15 mouse cellular contexts compared by ENCODE assay signal in the genomic region with DNA sequence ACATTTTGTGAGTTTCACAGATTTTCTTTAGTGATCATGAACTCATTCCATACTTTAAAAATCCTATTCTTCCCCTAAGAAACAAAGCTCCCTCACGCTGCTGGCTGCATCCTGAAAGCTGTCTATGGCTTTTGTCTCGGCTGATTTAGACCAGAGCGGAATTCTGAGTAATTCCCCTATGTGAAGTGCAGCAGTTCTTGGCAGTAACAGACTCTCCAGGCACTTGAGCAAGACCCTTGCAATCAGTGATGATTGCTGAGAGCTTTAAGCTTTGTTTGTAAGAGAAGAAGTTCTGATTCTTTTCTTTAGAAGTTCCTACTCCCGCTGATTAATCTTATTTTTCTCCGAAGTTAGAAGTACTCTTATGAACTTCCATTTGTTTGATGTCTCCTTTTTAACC. TPM values are rescaled to one million over a fixed set of nuclear protein-coding genes. Genes with fewer than 3 reads are reported as not detected.
DNase-seq lines count a peak whose midpoint lies in the region; ATAC-seq lines count a peak whose summit lies in the region.
"Had no signal": no experiment of that assay in that cellular context is flagged by ENCODE, and none has a peak within 500 bp of the region (broad histone marks: within the 10 kb centered on the region; RNA-seq: fewer than 3 reads in every experiment).

No protein-coding gene starts in this region.

- ATAC-seq in forebrain, embryonic 12.5 days (ENCODE audit: low FRiP score) = no peak
- ATAC-seq in forebrain, embryonic 13.5 days = no peak
- ATAC-seq in kidney, embryonic 14.5 days (ENCODE audit: low FRiP score, low TSS enrichment) = no peak
- ATAC-seq in activated CD4-positive, CD25-positive, alpha-beta regulatory T cell, adult 4 months = no peak
- ATAC-seq in erythroid progenitor cell, adult 5-6 weeks (replicated peaks; ENCODE audit: low FRiP score, poor library complexity, severe bottlenecking) = no peak

- H3K4me3 ChIP-seq in forebrain, embryonic 12.5 days (replicated peaks) = no peak overlapping the region
- no peak overlapping the region for H3K4me3 ChIP-seq in forebrain, embryonic 13.5 days
- H3K4me3 ChIP-seq in kidney, embryonic 14.5 days (ENCODE audit: low read length) = no peak overlapping the region
- H3K4me3 ChIP-seq: hindbrain, embryonic 12.5 days had no signal

- no peak overlapping the region for H3K4me2 ChIP-seq in forebrain, embryonic 12.5 days
- no peak overlapping the region for H3K4me2 ChIP-seq in forebrain, embryonic 13.5 days
- no peak overlapping the region for H3K4me2 ChIP-seq in kidney, embryonic 14.5 days (replicated peaks; ENCODE audit: low read depth, low read length)
- H3K4me2 ChIP-seq: hindbrain, embryonic 12.5 days; liver, embryonic 11.5 days had no signal

- H3K27me3 ChIP-seq in forebrain, embryonic 12.5 days = no peaks in the 10 kb centered on the region
- no peaks in the 10 kb centered on the region for H3K27me3 ChIP-seq in forebrain, embryonic 13.5 days
- no peaks in the 10 kb centered on the region for H3K27me3 ChIP-seq in kidney, embryonic 14.5 days (ENCODE audit: control insufficient read depth, insufficient read depth, low read length)
- H3K27me3 ChIP-seq: hindbrain, embryonic 12.5 days had no signal

- 30% methylated on average over 5 of the region's 5 CpGs for whole genome bisulfite sequencing in forebrain, embryonic 12.5 days
- WGBS in forebrain, embryonic 13.5 days = 21% methylated on average over 5 of the region's 5 CpGs
- 60% methylated on average over 5 of the region's 5 CpGs for WGBS in kidney, embryonic 14.5 days

- H3K9ac ChIP-seq in forebrain, embryonic 12.5 days = no peak overlapping the region
- H3K9ac ChIP-seq in forebrain, embryonic 13.5 days = no peak overlapping the region
- H3K9ac ChIP-seq in kidney, embryonic 14.5 days (ENCODE audit: low read depth, low read length) = no peak overlapping the region
- H3K9ac ChIP-seq: hindbrain, embryonic 12.5 days had no signal

- H3K27ac ChIP-seq in forebrain, embryonic 12.5 days = peak overlapping the region; percentile 47; the same call in 1 of the 2 replicates
- H3K27ac ChIP-seq in forebrain, embryonic 13.5 days = no peak overlapping the region
- peak overlapping the region; percentile 43; the same call in 1 of the 2 replicates for H3K27ac ChIP-seq in kidney, embryonic 14.5 days (ENCODE audit: low read depth, low read length)
- H3K27ac ChIP-seq: hindbrain, embryonic 12.5 days had no signal

- no peak for DNase-seq in kidney, adult 11 months
- peak; percentile 33 for DNase-seq in MN1 (ENCODE audit: low spot score)
- peak; percentile 32 for DNase-seq in heart, postnatal 4 days
- DNase-seq: cerebellum, adult 9-10 months; kidney, postnatal 36 days; thymus, postnatal 36 days had no signal

- H3K4me1 ChIP-seq in forebrain, embryonic 12.5 days = peaks cover 18% of the 10 kb centered on the region
- H3K4me1 ChIP-seq in forebrain, embryonic 13.5 days = peaks cover 21% of the 10 kb centered on the region
- H3K4me1 ChIP-seq in kidney, embryonic 14.5 days (ENCODE audit: control insufficient read depth, insufficient read depth, low read length) = peaks cover 13% of the 10 kb centered on the region

- H3K9me3 ChIP-seq in forebrain, embryonic 12.5 days = no peaks in the 10 kb centered on the region
- no peaks in the 10 kb centered on the region for H3K9me3 ChIP-seq in forebrain, embryonic 13.5 days (replicated peaks)
- H3K9me3 ChIP-seq in kidney, embryonic 14.5 days (ENCODE audit: control insufficient read depth, low read length) = no peaks in the 10 kb centered on the region
- H3K9me3 ChIP-seq: hindbrain, embryonic 12.5 days had no signal

- H3K36me3 ChIP-seq in forebrain, embryonic 12.5 days (replicated peaks) = no peaks in the 10 kb centered on the region
- no peaks in the 10 kb centered on the region for H3K36me3 ChIP-seq in forebrain, embryonic 13.5 days (ENCODE audit: poor library complexity, severe bottlenecking)
- H3K36me3 ChIP-seq in kidney, embryonic 14.5 days (ENCODE audit: control insufficient read depth, insufficient read depth, low read length) = no peaks in the 10 kb centered on the region
- H3K36me3 ChIP-seq: hindbrain, embryonic 12.5 days had no signal

RNA-seq across cellular contexts. Expression of gene Cep41, which starts 3.9 kb away (rescaled TPM):
- 23.3 and 25.1 TPM in 2 replicates for polyA plus RNA-seq in forebrain, embryonic 12.5 days (2016; fragmentation: Nextera tagmentation; extraction: Ambion mirVana)
- polyA plus RNA-seq in forebrain, embryonic 13.5 days (2015; fragmentation: Nextera tagmentation; extraction: Ambion mirVana) = 19.5 and 19.6 TPM in 2 replicates
- polyA plus RNA-seq in kidney, embryonic 14.5 days (2014; fragmentation: Nextera tagmentation; extraction: Ambion mirVana) = 31.2 and 31.8 TPM in 2 replicates
- total RNA-seq in heart, postnatal 4 days (2021) = 1 to 10 TPM; 4.2 to 8.0 TPM
- 1 to 10 TPM; 7.4 to 7.7 TPM for polyA plus RNA-seq in activated CD4-positive, CD25-positive, alpha-beta regulatory T cell, adult 4 months (2017; shearing (Covaris generic))
- 3.2 and 49.0 TPM in 2 replicates for total RNA-seq in erythroid progenitor cell, adult 5-6 weeks (2015; ENCODE audit: low replicate concordance)
- 3.1 and 5.5 TPM in 2 replicates for total RNA-seq in erythroid progenitor cell, adult 5-6 weeks (2017; ENCODE audit: low replicate concordance)

RNA-seq across cellular contexts. Expression of gene Mest, which starts 25.9 kb away (rescaled TPM):
- polyA plus RNA-seq in forebrain, embryonic 12.5 days (2016; fragmentation: Nextera tagmentation; extraction: Ambion mirVana) = 802 and 947 TPM in 2 replicates
- polyA plus RNA-seq in forebrain, embryonic 13.5 days (2015; fragmentation: Nextera tagmentation; extraction: Ambion mirVana) = 443 and 547 TPM in 2 replicates
- polyA plus RNA-seq in kidney, embryonic 14.5 days (2014; fragmentation: Nextera tagmentation; extraction: Ambion mirVana) = 2,297 and 2,617 TPM in 2 replicates
- total RNA-seq in heart, postnatal 4 days (2021) = 100 to 1,000 TPM; 504 to 641 TPM
- polyA plus RNA-seq in activated CD4-positive, CD25-positive, alpha-beta regulatory T cell, adult 4 months (2017; shearing (Covaris generic)) = under 1 TPM; 0.37 to 0.85 TPM
- not detected in 2 replicates for total RNA-seq in erythroid progenitor cell, adult 5-6 weeks (2015; ENCODE audit: low replicate concordance)
- total RNA-seq in erythroid progenitor cell, adult 5-6 weeks (2017; ENCODE audit: low replicate concordance) = not detected in 2 replicates

RNA-seq across cellular contexts. Expression of gene Cpa1, which starts 58.4 kb away (rescaled TPM):
- 0.24 TPM in 1 of 2 replicates, not detected in the other for polyA plus RNA-seq in forebrain, embryonic 12.5 days (2016; fragmentation: Nextera tagmentation; extraction: Ambion mirVana)
- polyA plus RNA-seq in forebrain, embryonic 13.5 days (2015; fragmentation: Nextera tagmentation; extraction: Ambion mirVana) = 0.96 and 1.3 TPM in 2 replicates
- 1.8 and 2.0 TPM in 2 replicates for polyA plus RNA-seq in kidney, embryonic 14.5 days (2014; fragmentation: Nextera tagmentation; extraction: Ambion mirVana)
- total RNA-seq in heart, postnatal 4 days (2021) = 1 to 10 TPM; 3.4 to 3.7 TPM
- not detected for polyA plus RNA-seq in activated CD4-positive, CD25-positive, alpha-beta regulatory T cell, adult 4 months (2017; shearing (Covaris generic))
- total RNA-seq in erythroid progenitor cell, adult 5-6 weeks (2015; ENCODE audit: low replicate concordance) = not detected in 2 replicates
- not detected in 2 replicates for total RNA-seq in erythroid progenitor cell, adult 5-6 weeks (2017; ENCODE audit: low replicate concordance)
- total RNA-seq: left cerebral cortex, adult 18-20 months; megakaryocyte-erythroid progenitor cell, adult 5-6 weeks had no signal

Comparison
In these comparisons a context has a peak if more than half of its experiments do, and no peak if none do; other contexts are left out.
1. RNA of gene Mest, which starts 25.9 kb away (polyA plus RNA-seq): 2,297 to 2,617 TPM in kidney, embryonic 14.5 days, 802 to 947 TPM in forebrain, embryonic 12.5 days and 443 to 547 TPM in forebrain, embryonic 13.5 days; 0.37 to 0.85 TPM in activated CD4-positive, CD25-positive, alpha-beta regulatory T cell, adult 4 months; every median in the first group is over 100 times any median in the second.